Mouse (Mus musculus) heart, embryonic 11.5 days (tissue): Measurements from ENCODE around the gene Gstp2. TPM values are rescaled to one million over a fixed set of nuclear protein-coding genes. Genes with fewer than 3 reads are reported as not detected.

ENCODE experiments used
- ATAC-seq: fragments of 200-750 bp; cut with Nextera tagmentation; replicated peaks from 2 replicates; pipeline ENCODE4 v1.8.0; 2017; ENCODE audit warnings: moderate library complexity; ENCODE audit not compliant: insufficient number of reproducible peaks, low FRiP score, low TSS enrichment
- H3K27ac ChIP-seq: fragments of 300-500 bp; sonication (generic); 2 replicates; pipeline ENCODE4 v1.5.1; 2014; ENCODE audit warnings: mild to moderate bottlenecking, low read depth, low read length
- H3K27me3 ChIP-seq: fragments of 300-500 bp; sonication (generic); 2 replicates; pipeline ENCODE4 v1.6.1; 2014; ENCODE audit warnings: mild to moderate bottlenecking, low read length, mixed read lengths; ENCODE audit not compliant: control insufficient read depth, insufficient read depth
- H3K36me3 ChIP-seq: fragments of 300-500 bp; sonication (generic); 2 replicates; pipeline ENCODE4 v1.6.1; 2014; ENCODE audit warnings: mild to moderate bottlenecking, low read length, moderate library complexity, mixed read lengths; ENCODE audit not compliant: control insufficient read depth, insufficient read depth
- H3K4me1 ChIP-seq: fragments of 300-500 bp; sonication (generic); 2 replicates; pipeline ENCODE4 v1.6.1; 2014; ENCODE audit warnings: low read length; ENCODE audit not compliant: control insufficient read depth, insufficient read depth
- H3K4me2 ChIP-seq: fragments of 300-500 bp; sonication (generic); 2 replicates; pipeline ENCODE4 v1.6.1; 2014; ENCODE audit warnings: mild to moderate bottlenecking, moderate library complexity
- H3K4me3 ChIP-seq: fragments of 300-500 bp; sonication (generic); 2 replicates; pipeline ENCODE4 v1.5.1; 2014; ENCODE audit warnings: low read depth, low read length
- H3K9ac ChIP-seq: fragments of 300-500 bp; sonication (generic); 2 replicates; pipeline ENCODE4 v1.6.1; 2014; ENCODE audit warnings: mild to moderate bottlenecking, low read depth, low read length, moderate library complexity
- H3K9me3 ChIP-seq: fragments of 300-500 bp; sonication (generic); replicated peaks from 2 replicates; pipeline ENCODE4 v1.6.1; 2016; ENCODE audit warnings: low read length; ENCODE audit not compliant: control insufficient read depth
- WGBS: fragments of 180-500 bp; shearing (Covaris S2); extraction: QIAGEN DNeasy Blood & Tissue Kit; methylation state at CpG from one replicate; pipeline ENCODE4 v1.1.7; 2014; ENCODE audit not compliant: insufficient replicate concordance; 5-methylcytosine and 5-hydroxymethylcytosine counted together
- polyA plus RNA-seq: library from polyadenylated mRNA; unstranded; fragments of >200 nt; fragmentation: Nextera tagmentation; extraction: Ambion mirVana; gene quantifications from 2 replicates; pipeline ENCODE4 v1.2.1, GENCODE M21; 2014

Gene Gstp2
- polyA plus RNA-seq, 1 experiment from 2014 or later, result 3.4 TPM

GRCm38 (mm10) chr19:4088146-4088545 is 42.3 kb upstream of the Gstp2 start:
- WGBS, result 31% methylated on average over 5 of the region's 5 CpGs
- H3K4me3 ChIP-seq, result no peak overlapping the region
- H3K27me3 ChIP-seq, result peaks cover 16% of the 10 kb centered on the region
- no peak overlapping the region for H3K4me2 ChIP-seq
- H3K4me1 ChIP-seq, result no peaks in the 10 kb centered on the region
- H3K9me3 ChIP-seq, result no peaks in the 10 kb centered on the region
- H3K9ac ChIP-seq, result no peak overlapping the region
- no peak overlapping the region for H3K27ac ChIP-seq
- no peak for ATAC-seq
- H3K36me3 ChIP-seq, result no peaks in the 10 kb centered on the region

- Histone ChIP-seq H3K36me3 (no peaks in the 10 kb centered on the region), H3K4me3 (no peak overlapping the region), H3K9ac (no peak overlapping the region), H3K4me1 (no peaks in the 10 kb centered on the region), H3K9me3 (no peaks in the 10 kb centered on the region), H3K27me3 (peaks cover 16% of the 10 kb centered on the region), H3K4me2 (no peak overlapping the region), H3K27ac (no peak overlapping the region)
- ATAC-seq, result no peak
- WGBS, result 85% methylated on average over 5 of the region's 5 CpGs
Measured at GRCm38 (mm10) chr19:4087090-4087489, 41.3 kb upstream of the Gstp2 start.

GRCm38 (mm10) chr19:4086156-4086555 is 40.3 kb upstream of the Gstp2 start:
- Histone ChIP-seq H3K4me2 (no peak overlapping the region), H3K4me1 (no peaks in the 10 kb centered on the region), H3K4me3 (no peak overlapping the region), H3K9me3 (no peaks in the 10 kb centered on the region), H3K36me3 (no peaks in the 10 kb centered on the region), H3K9ac (no peak overlapping the region), H3K27me3 (peaks cover 18% of the 10 kb centered on the region), H3K27ac (no peak overlapping the region)
- 87% methylated on average over 15 of the region's 15 CpGs for WGBS
- ATAC-seq, result no peak

GRCm38 (mm10) chr19:4084984-4085383 is 39.2 kb upstream of the Gstp2 start:
- Histone ChIP-seq H3K36me3 (no peaks in the 10 kb centered on the region), H3K27me3 (peaks cover 18% of the 10 kb centered on the region), H3K9ac (no peak overlapping the region), H3K4me1 (no peaks in the 10 kb centered on the region), H3K4me2 (no peak overlapping the region), H3K27ac (no peak overlapping the region), H3K9me3 (no peaks in the 10 kb centered on the region), H3K4me3 (no peak overlapping the region)
- no peak for ATAC-seq
- 82% methylated on average over 1 of the region's 1 CpGs for WGBS

- Histone ChIP-seq H3K27ac (no peak overlapping the region), H3K4me1 (no peaks in the 10 kb centered on the region), H3K36me3 (no peaks in the 10 kb centered on the region), H3K9ac (no peak overlapping the region), H3K27me3 (peaks cover 14% of the 10 kb centered on the region; the same call in 1 of the 2 replicates), H3K4me2 (no peak overlapping the region), H3K4me3 (no peak overlapping the region), H3K9me3 (no peaks in the 10 kb centered on the region)
- ATAC-seq, result no peak
- WGBS, result 34% methylated on average over 8 of the region's 8 CpGs
Measured at GRCm38 (mm10) chr19:4083826-4084225, 38.0 kb upstream of the Gstp2 start.

GRCm38 (mm10) chr19:4083316-4083715 is 37.5 kb upstream of the Gstp2 start:
- H3K4me3 ChIP-seq, result no peak overlapping the region
- H3K27ac ChIP-seq, result no peak overlapping the region
- H3K9ac ChIP-seq, result no peak overlapping the region
- WGBS, result 60% methylated on average over 7 of the region's 7 CpGs
- H3K36me3 ChIP-seq, result no peaks in the 10 kb centered on the region
- ATAC-seq, result no peak
- H3K9me3 ChIP-seq, result no peaks in the 10 kb centered on the region
- no peak overlapping the region for H3K4me2 ChIP-seq
- peaks cover 13% of the 10 kb centered on the region; the same call in 1 of the 2 replicates for H3K27me3 ChIP-seq
- H3K4me1 ChIP-seq, result no peaks in the 10 kb centered on the region

GRCm38 (mm10) chr19:4082219-4082965 is 36.6 kb upstream of the Gstp2 start:
- Histone ChIP-seq H3K9ac (no peak overlapping the region), H3K4me1 (no peaks in the 10 kb centered on the region), H3K36me3 (no peaks in the 10 kb centered on the region), H3K4me2 (no peak overlapping the region), H3K4me3 (no peak overlapping the region), H3K27me3 (peaks cover 11% of the 10 kb centered on the region; the same call in 1 of the 2 replicates), H3K9me3 (no peaks in the 10 kb centered on the region), H3K27ac (no peak overlapping the region)
- WGBS, result 72% methylated on average over 11 of the region's 11 CpGs
- ATAC-seq, result no peak

- H3K27ac ChIP-seq, result no peak within 1 kb of the TSS
- no peaks in the 10 kb centered on the region for H3K4me1 ChIP-seq
- H3K36me3 ChIP-seq, result no peaks in the 10 kb centered on the region
- H3K4me3 ChIP-seq, result no peak within 1 kb of the TSS
- ATAC-seq, result no peak
- WGBS, result 72% methylated on average over 3 of the region's 3 CpGs
- H3K9ac ChIP-seq, result no peak within 1 kb of the TSS
- no peaks in the 10 kb centered on the region for H3K9me3 ChIP-seq
- no peak within 1 kb of the TSS for H3K4me2 ChIP-seq
- peaks cover 11% of the 10 kb centered on the region; the same call in 1 of the 2 replicates for H3K27me3 ChIP-seq
Measured at GRCm38 (mm10) chr19:4081394-4081793, 35.6 kb upstream of the Gstp2 start, which contains the start of gene Cabp2. Gene Cabp2 (plus strand): TSS chr19:4081578.

- Histone ChIP-seq H3K9me3 (no peaks in the 10 kb centered on the region), H3K27me3 (peaks cover 9% of the 10 kb centered on the region; the same call in 1 of the 2 replicates), H3K9ac (no peak overlapping the region), H3K4me2 (no peak overlapping the region), H3K4me3 (no peak overlapping the region), H3K27ac (no peak overlapping the region), H3K36me3 (no peaks in the 10 kb centered on the region), H3K4me1 (no peaks in the 10 kb centered on the region)
- ATAC-seq, result no peak
- WGBS, result 50% methylated on average over 8 of the region's 8 CpGs
Measured at GRCm38 (mm10) chr19:4080511-4081009, 34.7 kb upstream of the Gstp2 start.
